Mouse (Mus musculus) cerebellum, postnatal 36 days (tissue): Measurements from ENCODE around the gene Fntb.

Experiments used
- DNase-seq, 2 experiments: peaks; one replicate each; pipeline ENCODE4 v3.0.0; 2021 to 2022; ENCODE audit warnings: mixed read lengths in 2 of 2

The Fntb gene

GRCm38 (mm10) chr12:76961932-76962891 lies 196.8 kb downstream of the Fntb start, which contains the start of gene Max:
Gene Max, minus strand, starts transcription at chr12:76962201.
- peak; percentile 99 to 100 for DNase-seq

- DNase-seq = no peak
Measured at GRCm38 (mm10) chr12:76965089-76965488, 199.7 kb downstream of the Fntb start.

- DNase-seq = no peak
Measured at GRCm38 (mm10) chr12:76965876-76966275, 200.5 kb downstream of the Fntb start.
